Mouse (Mus musculus): Measurements from ENCODE around the gene Tnfrsf1a. TPM values are rescaled to one million over a fixed set of nuclear protein-coding genes. Genes with fewer than 3 reads are reported as not detected.
"Not testable (repeated sequence)": the region's sequence is repeated elsewhere in the genome, so short reads cannot be mapped to it uniquely, and the experiment has no call there.

Gene Tnfrsf1a
- total RNA-seq (2022) = 10 to 100 TPM; 12.8 to 23.2 (median 16.7) TPM

DNA sequence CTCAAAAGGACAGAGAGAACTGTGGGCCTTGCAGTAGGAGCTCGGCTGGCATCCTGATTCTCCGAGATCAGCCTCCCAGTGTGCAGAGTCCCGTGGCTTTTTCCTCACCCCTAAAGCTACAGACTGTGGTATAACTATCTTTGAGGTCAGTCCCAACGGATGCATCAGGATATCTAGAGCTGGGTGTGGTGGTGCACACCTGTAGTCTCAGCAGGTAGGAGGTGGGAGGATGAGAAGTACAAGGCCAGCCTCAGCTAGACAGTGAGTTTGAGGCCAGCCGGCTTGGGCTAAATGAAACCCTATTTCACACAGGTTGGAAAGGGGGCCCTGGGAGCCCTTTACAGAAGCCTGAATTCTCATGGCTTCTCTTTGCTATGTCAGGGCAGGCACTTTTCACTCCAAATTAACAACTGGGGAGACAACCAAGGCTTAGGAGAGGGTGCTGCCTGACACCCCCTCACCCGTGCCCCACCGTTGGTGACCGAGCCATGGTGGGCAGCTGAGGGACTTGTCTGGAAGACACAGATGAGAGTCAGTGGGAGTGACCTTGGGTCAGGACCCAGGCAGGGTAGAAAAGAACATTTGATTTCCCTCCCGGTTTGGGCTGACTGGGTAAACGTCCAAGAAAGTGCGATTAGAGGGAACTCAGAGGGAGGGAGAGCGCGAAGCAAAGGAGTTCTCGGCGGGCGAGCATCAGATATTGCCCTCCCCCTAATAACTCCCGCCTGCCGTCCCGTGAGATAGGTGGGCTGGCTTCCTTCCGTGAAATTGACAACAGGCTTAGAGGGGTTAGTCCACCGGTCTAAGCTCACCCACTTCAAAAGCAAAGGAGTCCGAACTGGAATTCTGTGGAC is at the start of gene Tnfrsf1a:
Gene Tnfrsf1a (plus strand): TSS at position 642 of the 854 bp plus-strand sequence.
- no peak for DNase-seq (ENCODE audit: low spot score in 2 of 2)

- no peak for DNase-seq (ENCODE audit: low spot score in 2 of 2)
Measured at GRCm38 (mm10) chr6:125300982-125301381, 48.2 kb upstream of the Tnfrsf1a start.

GRCm38 (mm10) chr6:125302231-125302982 is 46.8 kb upstream of the Tnfrsf1a start:
- no peak for DNase-seq (ENCODE audit: low spot score in 2 of 2)

- no peak for DNase-seq (ENCODE audit: low spot score in 2 of 2)
Measured at GRCm38 (mm10) chr6:125303242-125303641, 45.9 kb upstream of the Tnfrsf1a start.

DNA sequence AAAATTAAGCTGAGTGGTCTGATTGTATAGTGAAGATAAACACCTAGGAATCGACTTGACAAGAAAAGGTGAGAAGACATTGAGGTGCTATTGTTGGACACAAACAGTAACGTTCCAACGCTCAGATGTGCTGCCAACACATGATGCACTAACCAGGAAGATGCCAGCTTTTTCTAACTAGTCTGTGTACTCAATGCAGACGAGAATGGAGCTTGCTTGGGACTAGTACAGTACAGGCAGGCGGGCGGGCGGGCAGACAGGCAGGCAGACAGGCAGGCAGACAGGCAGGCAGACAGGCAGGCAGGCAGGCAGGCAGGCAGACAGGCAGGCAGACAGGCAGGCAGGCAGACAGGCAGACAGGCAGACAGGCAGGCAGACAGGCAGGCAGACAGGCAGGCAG is 44.8 kb upstream of the Tnfrsf1a start:
- DNase-seq (ENCODE audit: low spot score in 2 of 2) = not testable (repeated sequence)

DNA sequence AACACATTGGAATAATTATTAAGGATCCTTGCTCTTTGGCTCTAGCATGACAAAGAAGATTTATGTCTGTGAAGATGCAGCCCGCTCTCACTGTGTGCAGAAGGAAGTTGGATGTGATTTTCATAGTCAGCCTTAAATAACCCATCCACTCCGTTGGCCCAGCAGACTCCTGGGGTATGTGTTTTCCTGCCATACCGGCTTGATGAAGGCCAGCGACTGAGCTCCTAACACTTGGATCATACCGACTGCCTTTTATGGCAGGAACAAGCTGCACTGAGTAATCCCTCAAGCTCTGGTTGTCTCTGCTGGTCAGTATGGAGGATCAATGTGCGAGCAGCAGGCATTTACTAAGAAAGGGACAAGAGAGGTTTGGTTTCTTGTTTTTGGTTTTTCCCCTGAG is 43.7 kb upstream of the Tnfrsf1a start:
- DNase-seq (ENCODE audit: low spot score in 2 of 2) = no peak

DNA sequence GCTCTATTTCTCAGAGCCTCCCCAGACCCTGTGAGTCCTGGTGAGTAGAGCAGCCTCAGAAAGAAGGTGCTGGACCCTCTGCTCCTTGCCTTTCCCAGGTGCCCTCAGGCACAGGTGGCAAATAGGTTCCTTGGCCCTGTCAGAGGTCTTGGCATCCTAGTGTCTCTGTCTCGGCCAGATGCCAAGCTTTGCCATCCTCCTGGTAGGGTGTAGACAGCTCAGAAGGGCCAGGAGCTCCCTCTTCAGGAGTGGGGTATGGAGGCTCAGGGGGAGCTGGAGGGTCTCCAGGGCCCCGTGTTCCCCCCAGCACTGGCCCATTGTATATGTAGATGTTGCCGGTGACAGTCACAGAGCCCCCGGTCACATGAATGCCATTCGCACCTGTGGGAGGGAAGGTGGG is 42.1 kb upstream of the Tnfrsf1a start:
- DNase-seq (ENCODE audit: low spot score in 2 of 2) = no peak

DNA sequence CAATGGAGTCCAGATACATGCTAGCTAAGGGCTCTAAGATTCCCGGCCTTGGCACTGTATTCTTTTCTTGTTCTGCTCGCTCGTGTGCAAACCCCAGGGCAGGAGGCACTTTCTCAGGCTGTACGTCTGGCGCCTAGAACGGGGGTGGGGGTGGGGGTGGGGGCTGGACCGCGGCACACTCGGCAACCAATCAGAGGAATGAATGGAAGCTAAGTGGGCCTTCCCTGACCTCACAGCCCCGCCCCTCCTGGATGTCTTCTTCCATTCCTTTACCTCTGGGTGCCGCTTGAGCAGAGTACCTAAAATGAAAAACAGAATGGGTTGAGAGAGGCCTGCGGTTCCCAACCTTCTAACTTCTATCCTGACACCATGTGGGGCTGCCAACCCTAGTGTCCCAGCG is 40.2 kb upstream of the Tnfrsf1a start:
- no peak for DNase-seq (ENCODE audit: low spot score in 2 of 2)

DNA sequence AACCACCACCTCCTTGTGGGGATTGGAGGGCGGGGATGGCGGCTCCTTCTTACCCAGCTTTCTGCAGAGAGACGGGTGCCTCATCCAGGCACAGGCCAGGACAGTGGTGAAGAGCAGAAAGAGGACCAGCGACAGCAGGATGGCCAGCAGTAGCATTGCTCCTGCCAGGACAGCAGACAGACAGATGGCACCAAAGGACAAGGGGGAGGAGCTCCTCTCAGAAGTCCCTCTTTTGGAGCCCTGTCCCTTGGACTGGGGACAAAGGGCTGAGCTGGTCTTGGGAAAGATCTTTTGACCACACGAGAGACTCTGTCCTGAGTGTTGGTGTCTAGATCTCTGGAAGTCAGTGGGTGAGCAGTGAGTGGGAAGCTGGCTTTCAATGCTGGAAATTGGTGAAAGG is 39.8 kb upstream of the Tnfrsf1a start:
- no peak for DNase-seq (ENCODE audit: low spot score in 2 of 2)

GRCm38 (mm10) chr6:125312171-125312570 is 37.0 kb upstream of the Tnfrsf1a start:
- DNase-seq (ENCODE audit: low spot score in 2 of 2) = no peak

- DNase-seq (ENCODE audit: low spot score in 2 of 2) = no peak
Measured at GRCm38 (mm10) chr6:125312581-125313355, 36.4 kb upstream of the Tnfrsf1a start.

GRCm38 (mm10) chr6:125313546-125314230 is 35.5 kb upstream of the Tnfrsf1a start, which contains the start of gene Ltbr:
TSS of gene Ltbr (minus strand) at chr6:125313885.
- no peak for DNase-seq (ENCODE audit: low spot score in 2 of 2)

DNA sequence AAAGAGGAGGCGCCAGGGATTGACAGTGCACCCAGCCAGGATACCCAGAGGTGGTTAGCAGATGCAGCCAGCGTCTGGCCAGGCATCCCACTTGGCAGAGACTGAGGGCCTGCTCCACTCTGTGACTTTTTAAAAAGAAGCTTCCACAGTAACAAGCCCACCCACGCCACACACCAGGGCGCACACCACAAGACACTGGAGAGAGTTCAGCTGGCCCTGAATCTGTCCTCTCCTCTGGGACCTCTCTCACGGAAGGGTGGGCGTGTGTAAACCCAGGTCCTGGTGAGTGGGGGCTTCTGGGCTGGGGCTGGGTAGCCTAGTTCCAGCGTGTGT is 35.0 kb upstream of the Tnfrsf1a start:
- no peak for DNase-seq (ENCODE audit: low spot score in 2 of 2)

DNA sequence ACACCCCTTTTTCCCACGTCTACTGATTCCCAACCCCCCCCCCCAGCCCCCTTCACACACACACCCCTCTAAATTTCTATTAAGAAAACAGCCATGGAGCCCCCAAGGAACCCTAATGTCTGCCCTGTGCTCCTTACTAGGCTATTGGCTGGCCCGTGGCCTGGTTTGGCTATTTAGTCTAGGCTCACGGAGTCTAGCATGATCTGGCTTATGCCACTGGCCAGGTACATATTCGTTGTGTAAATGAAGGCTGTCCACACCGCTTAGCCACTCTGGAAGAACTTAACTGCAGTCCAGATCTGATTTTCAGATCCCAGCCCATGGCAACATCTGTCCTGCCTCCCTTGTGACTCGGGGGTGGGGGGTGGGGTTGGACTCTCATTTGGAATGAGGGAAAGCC is 34.4 kb upstream of the Tnfrsf1a start:
- no peak for DNase-seq (ENCODE audit: low spot score in 2 of 2)

DNA sequence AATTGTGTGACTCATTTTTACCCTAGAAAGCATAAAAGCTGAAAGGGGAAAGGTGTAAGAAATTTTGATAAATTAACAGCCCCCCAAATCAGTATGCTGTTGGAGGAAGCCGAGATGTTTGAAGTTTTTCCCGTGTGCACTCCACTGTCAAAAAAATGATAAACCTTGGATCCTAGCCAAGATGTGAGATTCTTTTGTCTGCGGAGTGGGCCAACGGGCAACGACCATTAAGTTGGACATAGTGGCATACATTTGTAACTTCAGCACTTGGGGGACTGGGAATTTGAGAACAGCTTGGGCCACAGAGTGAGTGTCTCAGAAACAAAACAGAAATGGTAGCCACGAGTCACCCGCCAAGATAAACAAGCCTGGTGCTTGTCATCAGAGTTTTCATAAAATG is 32.1 kb upstream of the Tnfrsf1a start:
- DNase-seq (ENCODE audit: low spot score in 2 of 2) = no peak

GRCm38 (mm10) chr6:125318981-125319918 is 29.9 kb upstream of the Tnfrsf1a start:
- DNase-seq (ENCODE audit: low spot score in 2 of 2) = no peak

- no peak for DNase-seq (ENCODE audit: low spot score in 2 of 2)
Measured at GRCm38 (mm10) chr6:125319919-125320296, 29.3 kb upstream of the Tnfrsf1a start.

DNA sequence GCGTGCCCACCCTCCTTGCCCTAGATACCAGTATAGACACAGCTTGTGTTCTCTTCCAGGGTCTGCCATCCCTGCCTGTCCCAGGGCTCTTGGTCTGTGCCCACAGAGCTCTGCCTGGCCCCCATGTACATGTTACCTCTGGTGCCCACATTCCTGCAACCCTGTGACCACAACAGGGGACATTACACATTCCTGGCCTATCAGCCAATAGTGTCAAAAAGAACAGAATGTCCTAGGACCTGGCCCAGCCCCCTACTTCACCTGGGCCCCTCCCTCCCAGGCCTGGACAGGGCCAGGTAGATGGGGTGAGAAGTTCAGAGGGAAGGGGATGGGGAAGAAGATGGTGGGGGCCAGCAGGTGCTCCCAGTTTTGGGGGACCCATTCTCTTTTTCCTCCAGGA is 28.8 kb upstream of the Tnfrsf1a start, which contains the start of gene Scnn1a:
Gene Scnn1a (plus strand): TSS at position 337 of the 400 bp plus-strand sequence.
- DNase-seq (ENCODE audit: low spot score in 2 of 2) = no peak

GRCm38 (mm10) chr6:125321114-125321855 is 27.9 kb upstream of the Tnfrsf1a start:
- no peak for DNase-seq (ENCODE audit: low spot score in 2 of 2)

Data from left cerebral cortex, adult 8-10 months (tissue).